Mouse (Mus musculus): ENCODE data around the gene Map3k19. TPM values are rescaled to one million over a fixed set of nuclear protein-coding genes. Genes with fewer than 3 reads are reported as not detected.

Map3k19 gene
- polyA plus RNA-seq, 1 experiment from 2014 or later, result 0.11 TPM

Other genes starting within 250 kb of the Map3k19 start
- 11.0 and 23.7 TPM in 2 replicates for gene Tmem163, start 175.5 kb downstream of the Map3k19 start, polyA plus RNA-seq (2016; fragmentation: Nextera tagmentation; extraction: Ambion mirVana)
- 0.20 and 0.47 TPM in 2 replicates for gene Acmsd, start 125.6 kb downstream of the Map3k19 start, polyA plus RNA-seq (2016; fragmentation: Nextera tagmentation; extraction: Ambion mirVana)
- 92.2 and 108 TPM in 2 replicates for gene Ccnt2, start 80.9 kb downstream of the Map3k19 start, polyA plus RNA-seq (2016; fragmentation: Nextera tagmentation; extraction: Ambion mirVana)
- 15.8 and 18.4 TPM in 2 replicates for gene Rab3gap1, start 13.7 kb upstream of the Map3k19 start, polyA plus RNA-seq (2016; fragmentation: Nextera tagmentation; extraction: Ambion mirVana)
- gene Zranb3, start 248.0 kb upstream of the Map3k19 start, polyA plus RNA-seq (2016; fragmentation: Nextera tagmentation; extraction: Ambion mirVana), result 15.0 and 16.3 TPM in 2 replicates
- 72.2 and 82.9 TPM in 2 replicates for gene R3hdm1, start 248.3 kb upstream of the Map3k19 start, polyA plus RNA-seq (2016; fragmentation: Nextera tagmentation; extraction: Ambion mirVana)

Measured in midbrain, embryonic 10.5 days (tissue).